Comparison of ENCODE assay signal across 17 mouse cellular contexts in genomic region chr5:66953375-66953774, GRCm38 (mm10).
DNase-seq lines count a peak whose midpoint lies in the region; ATAC-seq and TF ChIP-seq lines count a peak whose summit lies in the region.
"Had no signal": no experiment of that assay in that cellular context is flagged by ENCODE, and none has a peak within 500 bp of the region (broad histone marks: within the 10 kb centered on the region; RNA-seq: fewer than 3 reads in every experiment).

No protein-coding gene starts in this region.

- no peak for TF ChIP-seq CTCF in kidney, adult 2 months (conservative IDR thresholded peaks at IDR 0.05; ENCODE audit: insufficient read depth, insufficient read length, low read depth, low read length)

- WGBS in kidney, adult 2 months = 49% methylated on average over 3 of the region's 3 CpGs
- WGBS in kidney, embryonic 16.5 days = 42% methylated on average over 3 of the region's 3 CpGs

- TF ChIP-seq POLR2A in kidney, adult 2 months (IDR thresholded peaks at IDR 0.05; ENCODE audit: low read depth, low read length) = no peak

- peaks cover 8% of the 10 kb centered on the region; the same call in 1 of the 2 replicates for H3K4me1 ChIP-seq in kidney, adult 2 months (ENCODE audit: control insufficient read depth, insufficient read depth, low read length)
- H3K4me1 ChIP-seq in kidney, embryonic 16.5 days (ENCODE audit: insufficient read depth, low read length) = peaks cover 13% of the 10 kb centered on the region

- H3K4me3 ChIP-seq in kidney, adult 2 months (ENCODE audit: insufficient read depth, low read depth, low read length) = no peak overlapping the region
- H3K4me3 ChIP-seq in kidney, embryonic 16.5 days (ENCODE audit: low read length) = no peak overlapping the region
- H3K4me3 ChIP-seq: embryonic facial prominence, embryonic 12.5 days; heart, embryonic 13.5 days; limb, embryonic 13.5 days; myocyte had no signal

- H3K9ac ChIP-seq in kidney, embryonic 16.5 days (replicated peaks; ENCODE audit: low read length) = no peak overlapping the region
- H3K9ac ChIP-seq: embryonic facial prominence, embryonic 12.5 days; heart, embryonic 13.5 days; limb, embryonic 13.5 days; liver, embryonic 14.5 days had no signal

- H3K36me3 ChIP-seq in kidney, adult 2 months (ENCODE audit: control insufficient read depth, insufficient read depth, low read length) = no peaks in the 10 kb centered on the region
- peaks cover 4% of the 10 kb centered on the region; the same call in 1 of the 2 replicates for H3K36me3 ChIP-seq in kidney, embryonic 16.5 days (ENCODE audit: insufficient read depth, low read length)
- H3K36me3 ChIP-seq: embryonic facial prominence, embryonic 12.5 days; heart, embryonic 13.5 days; limb, embryonic 13.5 days had no signal

- H3K9me3 ChIP-seq in kidney, embryonic 16.5 days (ENCODE audit: low read length) = peaks cover 3% of the 10 kb centered on the region
- H3K9me3 ChIP-seq: embryonic facial prominence, embryonic 12.5 days; heart, embryonic 13.5 days; limb, embryonic 13.5 days had no signal

- no peak for ATAC-seq in kidney, embryonic 16.5 days (ENCODE audit: low FRiP score, low TSS enrichment)
- ATAC-seq: inflammation-experienced regulatory T-cells, adult 6 months had no signal

- DNase-seq in embryo, embryonic 10 days (ENCODE audit: low spot score) = peak; percentile 42
- no peak for DNase-seq in embryo, embryonic 11 days
- peak; percentile 73 for DNase-seq in kidney, adult 2 months
- peak; percentile 37 for DNase-seq in lung, postnatal 14 days
- DNase-seq in lung, postnatal 25 days (ENCODE audit: low spot score) = no peak
- peak; percentile 36 for DNase-seq in lung, postnatal 36 days
- DNase-seq in testis, postnatal 10 days (ENCODE audit: low spot score) = no peak
- DNase-seq: B cell, adult 2 months; heart, postnatal 36 days; thymus, postnatal 36 days had no signal

- no peak overlapping the region for H3K4me2 ChIP-seq in kidney, embryonic 16.5 days (replicated peaks; ENCODE audit: low read depth, low read length)
- H3K4me2 ChIP-seq: embryonic facial prominence, embryonic 12.5 days; heart, embryonic 13.5 days; limb, embryonic 13.5 days had no signal

- H3K27ac ChIP-seq in kidney, adult 2 months (ENCODE audit: insufficient read depth, low read depth, low read length) = no peak overlapping the region
- no peak overlapping the region for H3K27ac ChIP-seq in kidney, embryonic 16.5 days (ENCODE audit: low read length)
- H3K27ac ChIP-seq: embryonic facial prominence, embryonic 12.5 days; heart, embryonic 13.5 days; limb, embryonic 13.5 days; liver, embryonic 14.5 days had no signal

- no peaks in the 10 kb centered on the region for H3K27me3 ChIP-seq in kidney, adult 2 months (replicated peaks; ENCODE audit: control insufficient read depth, insufficient read depth, low read length)
- no peaks in the 10 kb centered on the region for H3K27me3 ChIP-seq in kidney, embryonic 16.5 days (ENCODE audit: insufficient read depth, low read length)
- H3K27me3 ChIP-seq: embryonic facial prominence, embryonic 12.5 days; limb, embryonic 13.5 days had no signal

Comparison
In these comparisons a context has a peak if more than half of its experiments do, and no peak if none do; other contexts are left out.
1. DNase-seq: peak in embryo, embryonic 10 days (single experiment), kidney, adult 2 months (single experiment), lung, postnatal 14 days (single experiment) and lung, postnatal 36 days (single experiment); none in embryo, embryonic 11 days (single experiment), lung, postnatal 25 days (single experiment) and testis, postnatal 10 days (single experiment).